Mouse (Mus musculus) cerebellum, adult 2 months (tissue): ENCODE results near the gene Btbd7.

Source experiments
- CTCF ChIP-seq: fragments of 200-500 bp; IDR thresholded peaks from 2 replicates; pipeline ENCODE4 v1.5.1; 2011; ENCODE audit warnings: low read depth, mild to moderate bottlenecking, control low read depth, low read length, moderate library complexity, borderline replicate concordance; ENCODE audit not compliant: insufficient read depth
- POLR2A ChIP-seq: fragments of 200-500 bp; IDR thresholded peaks from 2 replicates; pipeline ENCODE4 v1.6.1; 2011; ENCODE audit warnings: low read length, control low read depth, borderline replicate concordance; ENCODE audit not compliant: insufficient read depth

GRCm38 (mm10) chr12:102832746-102833300 is 45.4 kb downstream of the Btbd7 start:
- no peak for TF ChIP-seq POLR2A
- TF ChIP-seq CTCF: no peak
